Mouse (Mus musculus) E14TG2a.4 (cell line): ENCODE results near the gene Ucn2.

Experiments used
- NANOG ChIP-seq: IDR thresholded peaks from 2 replicates; pipeline ENCODE4 v1.6.1; 2014; ENCODE audit warnings: borderline replicate concordance, low read length, mixed read lengths
- POU5F1 ChIP-seq: IDR thresholded peaks from 2 replicates; pipeline ENCODE4 v1.6.1; 2014; ENCODE audit warnings: low read length, borderline replicate concordance

DNA sequence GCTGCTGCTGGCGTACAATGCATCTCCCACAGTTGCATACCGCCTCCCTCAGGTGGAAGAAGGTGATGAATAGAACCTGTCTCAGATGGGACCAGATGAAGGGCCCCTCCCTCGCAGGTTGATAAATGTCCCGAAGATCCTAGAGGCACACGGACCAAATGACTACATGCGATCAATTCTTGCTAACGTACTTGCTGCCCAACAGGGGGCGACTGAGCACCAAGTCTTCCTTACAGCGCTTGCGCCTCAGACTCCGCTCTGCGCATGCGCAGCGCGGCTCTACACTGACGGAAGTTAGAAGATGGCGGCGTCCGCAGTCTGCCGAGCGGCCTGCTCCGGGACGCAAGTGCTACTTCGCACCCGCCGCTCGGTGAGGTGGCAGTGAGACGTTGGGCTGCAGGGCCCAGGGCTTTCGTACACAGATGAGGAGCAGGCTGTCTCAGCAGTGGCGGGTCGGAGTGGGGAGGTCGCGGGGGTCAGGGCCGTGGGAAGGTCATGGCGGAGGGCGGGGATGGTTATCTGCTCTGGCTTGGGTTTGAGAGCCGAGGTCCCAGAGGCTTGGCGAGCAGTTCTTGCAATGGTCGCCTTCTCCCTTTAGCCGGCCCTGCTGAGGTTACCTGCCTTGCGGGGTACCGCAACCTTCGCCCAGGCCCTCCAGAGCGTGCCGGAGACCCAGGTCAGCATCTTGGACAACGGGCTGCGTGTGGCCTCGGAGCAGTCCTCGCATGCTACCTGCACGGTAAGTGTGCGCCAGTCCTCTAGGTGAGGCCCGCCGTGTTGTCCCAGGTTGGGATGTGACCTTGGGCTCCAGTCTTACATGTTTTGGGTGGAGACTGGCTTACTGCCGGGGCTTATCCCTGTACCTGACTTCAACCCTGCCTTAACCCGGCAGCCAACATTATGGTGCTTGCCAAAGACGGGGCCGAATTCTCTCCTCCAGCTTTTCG is 49.1 kb upstream of the Ucn2 start, which contains the start of gene Uqcrc1:
- TF ChIP-seq POU5F1, result no peak
- TF ChIP-seq NANOG, result no peak
